Mouse (Mus musculus): ENCODE results near the gene Atxn1.

DNA sequence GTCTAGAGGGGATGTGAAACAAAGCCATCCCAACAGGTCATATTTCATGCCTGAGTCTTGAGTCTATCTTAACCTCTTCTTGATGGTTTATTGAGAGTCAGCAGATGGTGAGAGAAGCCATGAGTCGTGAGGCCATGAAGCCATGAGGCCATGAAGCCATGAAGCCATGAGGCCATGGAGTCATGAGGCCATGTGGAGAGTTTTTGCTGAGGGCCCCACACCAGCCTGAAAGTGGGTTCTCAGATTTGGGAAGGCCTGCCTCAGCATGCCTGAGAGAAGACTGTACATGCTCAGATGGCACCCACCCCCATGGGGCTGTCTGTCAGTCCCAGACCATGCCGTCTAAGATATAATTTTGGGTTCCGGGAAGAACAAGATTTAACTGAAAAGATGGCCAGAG lies 229.0 kb downstream of the Atxn1 start:
- no peak for TF ChIP-seq POLR2A (IDR thresholded peaks at IDR 0.05; ENCODE audit: insufficient read depth, low read depth, low read length)
- TF ChIP-seq CTCF (IDR thresholded peaks at IDR 0.05), result no peak

All from heart, adult 2 months (tissue).